Mouse (Mus musculus): ENCODE results near the gene Grk3.
A peak's percentile ranks its signal among the peaks of the same experiment; 100 is the strongest.

The Grk3 gene

DNA sequence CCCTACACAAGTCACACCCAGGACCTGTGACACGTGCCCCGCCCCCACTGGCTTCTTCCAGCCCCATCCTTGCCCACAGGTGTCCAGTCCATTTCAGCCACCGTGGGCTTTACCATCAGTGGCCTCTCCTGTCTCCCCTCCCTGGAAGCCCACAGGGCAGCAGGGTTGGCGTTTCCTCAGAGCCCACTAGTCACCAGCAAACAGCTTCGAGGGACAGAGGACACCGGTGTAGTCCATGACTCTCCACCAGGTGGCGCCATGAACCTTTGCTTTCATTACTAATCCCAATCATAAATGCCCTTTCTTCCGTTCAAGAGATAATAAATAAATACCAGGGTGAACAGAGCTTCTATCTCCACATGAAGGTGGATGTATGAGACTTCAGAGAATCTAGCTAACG, 144.9 kb downstream of the Grk3 start:
- peak; percentile 76 to 79 for DNase-seq (ENCODE audit: low spot score in 2 of 2)

DNA sequence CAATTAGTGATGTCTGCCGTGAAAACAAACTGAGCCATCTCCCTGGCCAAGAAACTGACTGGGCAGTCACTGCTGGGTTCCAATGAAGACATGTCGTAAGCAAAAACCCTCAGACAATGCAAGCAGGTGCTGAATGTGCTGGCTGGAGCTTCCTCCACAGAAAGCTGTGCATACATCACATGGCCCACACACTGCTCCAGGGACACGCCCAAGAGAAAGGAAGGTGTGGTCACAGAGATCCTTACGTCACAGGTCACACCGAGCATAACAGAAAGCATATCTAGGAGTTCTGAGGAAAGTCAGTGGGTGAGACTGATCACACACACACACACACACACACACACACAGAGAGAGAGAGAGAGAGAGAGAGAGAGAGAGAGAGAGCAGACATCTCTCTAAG, 147.0 kb downstream of the Grk3 start:
- no peak for DNase-seq (ENCODE audit: low spot score in 2 of 2)

DNA sequence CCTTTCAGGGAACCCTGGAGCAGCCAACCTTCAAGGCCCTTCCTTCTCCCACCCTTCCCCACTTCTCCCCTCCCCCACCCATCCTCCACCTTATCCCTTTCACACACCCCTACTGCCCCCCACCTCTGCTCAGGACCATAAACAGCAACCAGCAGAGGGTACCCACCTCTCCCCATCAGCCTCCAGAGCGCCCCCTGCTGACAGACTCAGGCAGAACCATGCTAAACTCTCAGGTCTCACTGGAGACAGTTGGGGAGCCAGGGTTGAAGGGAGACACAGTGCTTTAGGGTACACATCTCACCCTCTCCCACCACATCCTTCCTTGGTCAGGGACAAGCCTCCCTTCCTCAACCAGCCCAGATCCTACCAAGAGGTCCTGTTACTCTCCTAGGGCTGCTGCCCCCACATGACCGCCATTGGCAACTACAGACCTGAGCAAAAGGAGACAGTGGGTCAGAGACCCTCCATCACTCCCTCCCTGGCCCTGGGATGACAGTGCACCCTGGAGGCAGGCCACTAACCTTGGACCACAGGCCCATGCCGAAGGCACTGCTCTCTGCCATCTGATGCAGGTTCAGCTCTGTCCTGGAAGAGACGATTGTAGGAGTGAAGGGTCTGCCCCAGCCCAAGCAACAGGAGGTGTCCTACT, 150.7 kb downstream of the Grk3 start:
- DNase-seq (ENCODE audit: low spot score in 2 of 2): no peak
